Mouse (Mus musculus): Measurements from ENCODE around the gene Dglucy.

GRCm38 (mm10) chr12:100775911-100776581, 2.8 kb upstream of the Dglucy start:
- no peak for TF ChIP-seq POLR2A (IDR thresholded peaks at IDR 0.05; ENCODE audit: borderline replicate concordance, extremely low read depth, low read depth, low read length)
- no peak for TF ChIP-seq CTCF (IDR thresholded peaks at IDR 0.05; ENCODE audit: insufficient read depth, low read length)

All from lung, adult 2 months (tissue).